Mouse (Mus musculus) E14TG2a.4 (cell line): ENCODE data around the gene Rhbdl1.

ENCODE experiments used
- CTCF ChIP-seq: conservative IDR thresholded peaks from 2 replicates; pipeline ENCODE4 v1.5.1; 2014; ENCODE audit warnings: low read length
- NANOG ChIP-seq: IDR thresholded peaks from 2 replicates; pipeline ENCODE4 v1.6.1; 2014; ENCODE audit warnings: borderline replicate concordance, low read length, mixed read lengths
- POU5F1 ChIP-seq: IDR thresholded peaks from 2 replicates; pipeline ENCODE4 v1.6.1; 2014; ENCODE audit warnings: low read length, borderline replicate concordance

DNA sequence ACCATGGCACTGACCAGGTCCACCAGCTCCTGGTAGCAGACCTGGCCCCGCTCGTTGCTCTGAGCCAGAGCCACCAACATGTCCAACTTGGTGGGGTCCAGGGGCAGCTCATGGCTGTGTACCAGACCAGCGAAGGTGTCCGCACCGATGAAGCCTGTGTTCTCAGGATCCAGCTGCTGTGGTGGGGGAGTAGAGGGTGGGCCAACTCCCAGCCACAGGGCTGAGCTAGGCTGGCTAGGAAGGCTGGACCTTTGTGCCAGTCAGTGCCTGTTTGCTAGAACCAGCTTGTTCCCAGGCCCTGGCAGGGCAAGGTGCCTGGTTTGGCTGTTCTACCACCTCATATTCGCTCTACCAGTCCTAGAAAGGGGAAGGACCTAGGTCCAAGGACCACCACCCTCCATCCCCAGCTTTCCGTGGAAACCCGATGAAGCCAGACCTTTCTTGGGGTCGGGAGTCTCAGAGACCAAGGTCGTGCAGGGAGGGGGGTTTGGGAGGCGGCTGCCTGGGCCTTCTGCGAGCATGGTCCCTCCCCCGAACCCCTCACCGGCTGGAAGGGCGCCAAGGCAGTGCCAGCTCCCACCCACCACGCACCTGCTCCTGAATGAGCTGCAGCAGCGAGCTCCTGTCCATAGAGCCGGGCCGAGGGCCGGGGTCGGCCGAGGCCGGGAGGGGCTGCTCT lies 559 bp downstream of the Rhbdl1 start:
- TF ChIP-seq CTCF (no peak), NANOG (no peak), POU5F1 (no peak)
